Mouse (Mus musculus) hindbrain, embryonic 14.5 days (tissue): ENCODE measurements around the gene Samhd1. TPM values are rescaled to one million over a fixed set of nuclear protein-coding genes. Genes with fewer than 3 reads are reported as not detected.

Experiments used
- ATAC-seq: fragments of 200-750 bp; cut with Nextera tagmentation; 2 replicates; pipeline ENCODE4 v1.8.0; 2017; ENCODE audit warnings: moderate number of reproducible peaks, mild to moderate bottlenecking, moderate TSS enrichment, moderate library complexity; ENCODE audit not compliant: low FRiP score
- DNase-seq: peaks from one replicate; pipeline ENCODE4 v3.0.0-alpha.2; 2015; ENCODE audit warnings: low spot score
- H3K27ac ChIP-seq: fragments of 300-500 bp; sonication (generic); 2 replicates; pipeline ENCODE4 v1.5.1; 2014; ENCODE audit warnings: mild to moderate bottlenecking, moderate library complexity
- H3K27me3 ChIP-seq: fragments of 300-500 bp; sonication (generic); 2 replicates; pipeline ENCODE4 v1.6.1; 2014; ENCODE audit warnings: mild to moderate bottlenecking, low read length, mixed read lengths; ENCODE audit not compliant: control insufficient read depth, insufficient read depth
- H3K36me3 ChIP-seq: fragments of 300-500 bp; sonication (generic); replicated peaks from 2 replicates; pipeline ENCODE4 v1.6.1; 2014; ENCODE audit not compliant: control insufficient read depth, insufficient read depth
- H3K4me1 ChIP-seq: fragments of 300-500 bp; sonication (generic); replicated peaks from 2 replicates; pipeline ENCODE4 v1.6.1; 2014; ENCODE audit warnings: antibody characterized with exemption, low read length, mixed read lengths; ENCODE audit not compliant: control insufficient read depth, insufficient read depth
- H3K4me2 ChIP-seq: fragments of 300-500 bp; sonication (generic); replicated peaks from 2 replicates; pipeline ENCODE4 v1.6.1; 2014; ENCODE audit warnings: mild to moderate bottlenecking, moderate library complexity
- H3K4me3 ChIP-seq: fragments of 300-500 bp; sonication (generic); replicated peaks from 2 replicates; pipeline ENCODE4 v1.5.1; 2014; ENCODE audit warnings: mild to moderate bottlenecking, low read length
- H3K9ac ChIP-seq: fragments of 300-500 bp; sonication (generic); 2 replicates; pipeline ENCODE4 v1.6.1; 2014
- H3K9me3 ChIP-seq: fragments of 300-500 bp; sonication (generic); 2 replicates; pipeline ENCODE4 v1.6.1; 2016; ENCODE audit warnings: low read length; ENCODE audit not compliant: control insufficient read depth
- WGBS: fragments of 180-500 bp; shearing (Covaris S2); extraction: QIAGEN DNeasy Blood & Tissue Kit; methylation state at CpG from one replicate; pipeline ENCODE4 v1.1.7; 2014; 5-methylcytosine and 5-hydroxymethylcytosine counted together
- polyA plus RNA-seq: library from polyadenylated mRNA; unstranded; fragments of >200 nt; fragmentation: Nextera tagmentation; extraction: Ambion mirVana; gene quantifications from 2 replicates; pipeline ENCODE4 v1.2.1, GENCODE M21; 2014

The Samhd1 gene
- polyA plus RNA-seq, 1 experiment from 2014 or later = 12.2 TPM

DNA sequence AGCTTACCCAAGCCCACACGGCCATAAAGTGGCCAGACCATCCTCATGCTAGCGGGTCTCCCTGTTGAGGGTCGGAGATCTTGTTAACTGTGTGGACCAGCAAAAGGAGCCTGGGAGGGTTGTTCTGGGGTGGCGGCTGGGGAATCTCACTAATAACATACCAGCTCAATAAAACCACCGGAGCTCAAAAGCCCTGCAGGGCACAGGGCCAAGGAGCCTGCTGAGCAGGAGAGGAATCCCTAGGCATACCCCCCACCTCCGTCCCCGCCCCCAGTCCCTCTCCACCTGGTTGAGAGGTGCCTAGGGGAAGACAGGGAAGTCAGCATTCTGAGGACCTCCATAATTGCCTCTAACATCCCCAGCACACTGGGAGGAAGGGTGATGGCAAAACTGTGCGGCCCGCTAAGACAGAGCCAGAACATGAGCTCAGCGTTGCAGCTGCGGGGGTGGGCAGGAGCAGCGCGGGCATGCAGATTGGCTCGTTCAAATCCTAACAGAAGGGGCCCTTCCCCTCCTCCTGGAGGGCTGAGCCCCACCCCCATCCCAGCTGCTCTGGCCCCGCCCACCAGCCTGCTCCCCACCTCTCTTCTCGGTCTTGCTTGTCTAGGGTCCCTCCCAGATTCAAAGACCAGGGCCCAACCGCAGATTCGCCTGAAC, 76.6 kb downstream of the Samhd1 start:
- peak; percentile 80 for ATAC-seq
- Histone ChIP-seq H3K9ac (no peak overlapping the region), H3K36me3 (peaks cover 57% of the 10 kb centered on the region)

DNA sequence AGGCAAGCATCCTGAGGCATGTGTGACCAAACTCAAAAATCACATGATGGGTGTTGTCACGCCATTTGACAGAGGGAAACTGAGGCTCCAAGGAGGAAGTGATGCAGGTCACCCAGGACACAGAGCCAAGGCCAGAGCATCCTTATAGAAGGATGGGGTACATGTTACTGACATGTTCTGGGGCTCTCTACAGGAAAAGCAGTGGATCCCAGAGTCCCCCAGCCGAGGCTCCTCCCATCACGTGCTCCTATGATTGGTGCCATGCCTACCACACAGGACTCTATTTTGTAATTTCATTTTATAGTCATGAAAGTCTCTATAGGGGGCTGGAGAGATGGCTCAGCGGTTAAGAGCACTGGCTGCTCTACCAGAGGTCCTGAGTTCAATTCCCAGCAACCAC, 77.3 kb downstream of the Samhd1 start:
- no peak overlapping the region for H3K4me3 ChIP-seq
- H3K27ac ChIP-seq = peak overlapping the region; percentile 85; the same call in 1 of the 2 replicates
- no peak overlapping the region for H3K4me2 ChIP-seq
- no peak overlapping the region for H3K9ac ChIP-seq
- DNase-seq = no peak
- no peaks in the 10 kb centered on the region for H3K9me3 ChIP-seq
- H3K36me3 ChIP-seq = peaks cover 63% of the 10 kb centered on the region
- no peaks in the 10 kb centered on the region for H3K27me3 ChIP-seq
- 77% methylated on average over 4 of the region's 4 CpGs for WGBS
- H3K4me1 ChIP-seq = peaks cover 12% of the 10 kb centered on the region
- no peak for ATAC-seq

More for the DNA sequence above, 76.6 kb downstream of the Samhd1 start:
- Histone ChIP-seq H3K4me2 (0 out of 2 replicates have a peak overlapping the region, but pooled peaks have one; percentile 31), H3K4me1 (peaks cover 15% of the 10 kb centered on the region), H3K27me3 (no peaks in the 10 kb centered on the region), H3K9me3 (no peaks in the 10 kb centered on the region), H3K4me3 (no peak overlapping the region), H3K27ac (peak overlapping the region; percentile 85)
- peak; percentile 61 for DNase-seq
- 6% methylated on average over 16 of the region's 18 CpGs for WGBS

DNA sequence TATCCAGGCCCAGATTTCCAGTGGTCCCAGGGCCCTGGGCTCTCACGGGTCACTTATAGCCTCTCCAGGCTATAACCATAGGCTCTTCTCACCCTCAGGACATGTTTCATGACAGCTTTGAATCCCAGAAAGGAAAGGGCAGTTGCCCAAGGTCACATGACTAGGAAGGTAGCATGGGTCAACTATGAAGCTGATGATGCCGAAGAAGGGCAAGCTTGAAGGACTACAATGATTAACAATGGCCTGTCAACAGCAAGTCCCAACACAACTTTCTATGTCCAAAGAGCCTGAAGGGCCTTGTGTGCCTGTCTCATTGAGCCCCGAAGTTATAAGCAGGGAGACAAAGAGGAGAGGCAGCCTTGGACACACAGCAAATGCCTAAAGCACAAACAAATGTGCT, 77.9 kb downstream of the Samhd1 start:
- Histone ChIP-seq H3K4me1 (peaks cover 12% of the 10 kb centered on the region), H3K27ac (no peak overlapping the region), H3K9me3 (no peaks in the 10 kb centered on the region), H3K27me3 (no peaks in the 10 kb centered on the region), H3K9ac (no peak overlapping the region), H3K36me3 (peaks cover 69% of the 10 kb centered on the region), H3K4me2 (no peak overlapping the region), H3K4me3 (no peak overlapping the region)
- DNase-seq = no peak
- WGBS = 88% methylated on average over 3 of the region's 3 CpGs
- no peak for ATAC-seq

DNA sequence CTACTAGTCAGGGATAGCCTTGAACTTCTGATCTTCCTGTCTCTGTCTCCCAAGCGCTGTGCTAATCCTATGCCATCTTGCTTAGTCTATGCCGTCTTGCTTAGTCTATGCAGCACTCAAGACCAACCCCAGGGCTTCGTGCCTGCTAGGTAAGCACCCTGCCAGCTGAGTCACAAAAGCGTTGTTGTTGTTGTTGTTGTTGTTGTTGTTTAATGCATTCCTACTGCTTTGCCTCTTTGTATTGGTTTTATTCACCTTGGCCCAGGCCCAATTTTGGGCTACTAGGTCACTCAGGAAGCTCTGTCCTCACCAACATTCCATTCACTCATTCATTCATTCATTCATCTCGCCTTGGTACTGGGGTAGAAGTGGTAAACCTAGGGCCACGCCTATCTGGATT, 79.3 kb downstream of the Samhd1 start:
- WGBS = 85% methylated on average over 6 of the region's 6 CpGs
- Histone ChIP-seq H3K36me3 (peaks cover 71% of the 10 kb centered on the region), H3K27ac (no peak overlapping the region), H3K4me3 (no peak overlapping the region), H3K9me3 (no peaks in the 10 kb centered on the region), H3K9ac (no peak overlapping the region), H3K4me1 (peaks cover 18% of the 10 kb centered on the region), H3K27me3 (no peaks in the 10 kb centered on the region), H3K4me2 (no peak overlapping the region)
- ATAC-seq (no peak), DNase-seq (no peak)

DNA sequence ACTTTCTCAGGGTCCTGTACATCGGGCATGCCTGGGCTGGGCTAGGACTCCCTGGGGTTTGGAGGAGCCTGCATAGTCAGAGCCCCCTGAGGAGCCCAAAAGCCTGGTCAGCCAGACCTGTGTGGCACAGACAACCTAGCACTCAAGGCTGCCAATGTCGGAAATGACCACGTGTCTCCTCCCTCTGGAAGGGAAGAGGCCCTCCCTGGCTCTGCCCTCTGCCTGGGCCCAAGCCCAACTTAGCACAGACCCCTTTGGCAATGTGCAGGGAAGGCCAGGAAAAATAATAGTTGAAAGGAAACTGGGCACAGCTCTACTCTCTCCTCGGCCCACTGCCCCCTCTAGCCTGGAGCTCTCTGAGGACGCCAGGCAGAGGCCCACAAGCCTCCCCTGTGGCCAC, 80.2 kb downstream of the Samhd1 start:
- H3K27me3 ChIP-seq = no peaks in the 10 kb centered on the region
- peaks cover 27% of the 10 kb centered on the region for H3K4me1 ChIP-seq
- peak; percentile 29; the same call in 1 of the 2 replicates for ATAC-seq
- H3K4me2 ChIP-seq = no peak overlapping the region
- H3K36me3 ChIP-seq = peaks cover 64% of the 10 kb centered on the region
- no peak overlapping the region for H3K4me3 ChIP-seq
- no peak for DNase-seq
- no peak overlapping the region for H3K9ac ChIP-seq
- H3K27ac ChIP-seq = 0 out of 2 replicates have a peak overlapping the region, but pooled peaks have one; percentile 27
- no peaks in the 10 kb centered on the region for H3K9me3 ChIP-seq
- 54% methylated on average over 5 of the region's 5 CpGs for WGBS

DNA sequence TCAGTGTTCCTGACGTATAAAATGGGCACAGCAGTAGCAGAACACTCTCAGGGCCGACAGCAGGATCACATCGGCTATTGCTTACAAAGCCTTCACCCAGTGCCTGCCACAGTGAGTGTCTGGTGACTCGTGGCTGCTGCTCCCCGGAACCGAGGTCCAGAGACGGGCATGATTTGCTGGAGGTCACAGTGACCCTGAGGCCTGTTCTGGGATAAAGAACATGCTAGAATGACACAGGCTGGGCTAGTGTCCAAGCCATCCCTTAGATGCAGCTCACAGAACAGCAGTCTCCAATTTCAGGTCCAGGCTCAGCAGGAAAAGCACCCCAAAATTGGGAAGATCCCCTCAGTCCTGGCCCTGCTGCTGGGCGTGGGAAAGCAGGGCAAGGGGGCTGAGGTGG, 80.8 kb downstream of the Samhd1 start:
- Histone ChIP-seq H3K9ac (no peak overlapping the region), H3K27me3 (no peaks in the 10 kb centered on the region), H3K4me2 (no peak overlapping the region), H3K27ac (no peak overlapping the region), H3K4me1 (peaks cover 32% of the 10 kb centered on the region), H3K36me3 (peaks cover 59% of the 10 kb centered on the region), H3K9me3 (no peaks in the 10 kb centered on the region), H3K4me3 (no peak overlapping the region)
- ATAC-seq = no peak
- DNase-seq = no peak
- WGBS = 93% methylated on average over 8 of the region's 8 CpGs

DNA sequence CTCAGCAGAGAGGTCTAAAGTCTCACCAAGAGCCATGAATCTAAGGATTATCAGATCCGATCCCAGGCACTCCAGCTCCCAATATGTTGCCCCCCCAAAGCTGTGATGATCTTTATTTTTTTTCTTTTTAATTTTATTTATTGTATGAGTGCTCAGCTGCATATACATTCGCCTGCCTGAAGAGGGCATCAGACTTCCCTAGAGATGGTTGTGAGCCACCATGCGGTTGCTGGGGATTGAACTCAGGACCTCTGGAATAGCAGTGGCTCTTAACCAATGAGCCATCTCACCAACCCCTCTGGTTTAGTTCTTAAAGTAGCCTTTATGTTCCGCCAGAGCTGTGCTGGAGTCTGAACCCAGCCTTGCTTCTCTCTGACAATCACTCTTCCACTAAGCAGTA, 81.3 kb downstream of the Samhd1 start:
- Histone ChIP-seq H3K27ac (no peak overlapping the region), H3K9ac (no peak overlapping the region), H3K4me3 (no peak overlapping the region), H3K36me3 (peaks cover 54% of the 10 kb centered on the region), H3K27me3 (no peaks in the 10 kb centered on the region), H3K9me3 (no peaks in the 10 kb centered on the region), H3K4me1 (peaks cover 34% of the 10 kb centered on the region), H3K4me2 (no peak overlapping the region)
- ATAC-seq (no peak), DNase-seq (no peak)
- 71% methylated on average over 4 of the region's 4 CpGs for WGBS

DNA sequence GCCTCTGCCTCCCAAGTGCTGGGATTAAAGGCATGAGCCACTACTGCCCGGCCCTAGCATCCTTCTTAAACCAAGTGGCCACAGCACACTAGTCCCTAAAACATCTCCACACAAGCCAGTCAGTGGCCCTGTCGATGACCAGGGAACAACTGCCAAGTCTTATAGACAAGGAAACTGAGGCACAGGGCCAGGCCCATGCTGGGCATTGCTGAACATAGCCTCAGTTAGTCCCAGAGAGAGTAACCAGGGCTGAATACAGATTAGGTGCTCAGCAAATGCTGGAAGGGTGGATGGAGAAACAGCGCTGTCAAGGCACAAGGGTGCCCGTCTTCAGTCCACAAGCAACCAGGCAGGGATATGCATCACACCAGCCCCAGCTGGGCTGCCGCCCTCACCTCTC, 81.9 kb downstream of the Samhd1 start:
- Histone ChIP-seq H3K4me1 (peaks cover 34% of the 10 kb centered on the region), H3K4me3 (no peak overlapping the region), H3K9me3 (no peaks in the 10 kb centered on the region), H3K4me2 (no peak overlapping the region), H3K27ac (no peak overlapping the region), H3K36me3 (peaks cover 52% of the 10 kb centered on the region), H3K9ac (no peak overlapping the region), H3K27me3 (no peaks in the 10 kb centered on the region)
- DNase-seq (no peak), ATAC-seq (no peak)
- 95% methylated on average over 5 of the region's 5 CpGs for WGBS

DNA sequence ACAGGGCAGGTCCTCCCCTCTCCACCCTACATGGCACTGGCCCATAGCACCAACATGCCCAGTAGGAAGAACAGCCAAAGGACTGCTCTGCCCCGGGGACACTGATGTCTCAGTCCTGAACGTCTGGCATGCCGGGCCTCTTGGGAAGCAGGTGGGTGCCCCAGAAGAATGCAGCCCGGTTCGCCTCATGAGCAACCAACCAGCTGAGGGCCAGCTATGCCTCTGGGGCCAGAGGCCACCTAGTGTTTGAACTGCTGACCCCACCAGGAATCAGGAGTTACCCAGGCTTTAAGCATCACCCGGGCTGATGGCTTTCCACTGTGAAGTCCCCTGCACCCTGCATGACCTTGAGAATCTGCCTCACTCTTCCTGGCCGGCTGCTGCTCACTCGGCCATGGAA, 82.6 kb downstream of the Samhd1 start:
- H3K4me2 ChIP-seq = no peak overlapping the region
- WGBS = 73% methylated on average over 8 of the region's 8 CpGs
- H3K4me1 ChIP-seq = peaks cover 35% of the 10 kb centered on the region
- no peak overlapping the region for H3K9ac ChIP-seq
- H3K27ac ChIP-seq = no peak overlapping the region
- no peaks in the 10 kb centered on the region for H3K9me3 ChIP-seq
- H3K27me3 ChIP-seq = no peaks in the 10 kb centered on the region
- peaks cover 49% of the 10 kb centered on the region for H3K36me3 ChIP-seq
- no peak overlapping the region for H3K4me3 ChIP-seq
- DNase-seq = no peak
- ATAC-seq = no peak
